Mouse (Mus musculus) heart, embryonic 12.5 days (tissue): ENCODE measurements around the gene Slc24a2. TPM values are rescaled to one million over a fixed set of nuclear protein-coding genes. Genes with fewer than 3 reads are reported as not detected.

Source experiments
- ATAC-seq: fragments of 200-750 bp; cut with Nextera tagmentation; 2 replicates; pipeline ENCODE4 v1.8.0; 2017; ENCODE audit warnings: moderate TSS enrichment, moderate library complexity; ENCODE audit not compliant: insufficient number of reproducible peaks, low FRiP score
- H3K27ac ChIP-seq: fragments of 300-500 bp; sonication (generic); 2 replicates; pipeline ENCODE4 v1.5.1; 2016; ENCODE audit warnings: mild to moderate bottlenecking, moderate library complexity; ENCODE audit not compliant: poor library complexity, severe bottlenecking
- H3K27me3 ChIP-seq: fragments of 300-500 bp; sonication (generic); replicated peaks from 2 replicates; pipeline ENCODE4 v1.6.1; 2016; ENCODE audit warnings: mild to moderate bottlenecking, moderate library complexity
- H3K36me3 ChIP-seq: fragments of 300-500 bp; sonication (generic); 2 replicates; pipeline ENCODE4 v1.6.1; 2016; ENCODE audit warnings: mild to moderate bottlenecking, moderate library complexity
- H3K4me1 ChIP-seq: fragments of 300-500 bp; sonication (generic); replicated peaks from 2 replicates; pipeline ENCODE4 v1.6.1; 2016; ENCODE audit warnings: mild to moderate bottlenecking
- H3K4me2 ChIP-seq: fragments of 300-500 bp; sonication (generic); 2 replicates; pipeline ENCODE4 v1.6.1; 2016; ENCODE audit warnings: mild to moderate bottlenecking, moderate library complexity
- H3K4me3 ChIP-seq: fragments of 300-500 bp; sonication (generic); 2 replicates; pipeline ENCODE4 v1.5.1; 2016; ENCODE audit warnings: mild to moderate bottlenecking
- H3K9ac ChIP-seq: fragments of 300-500 bp; sonication (generic); 2 replicates; pipeline ENCODE4 v1.6.1; 2016; ENCODE audit warnings: mild to moderate bottlenecking, moderate library complexity
- H3K9me3 ChIP-seq: fragments of 300-500 bp; sonication (generic); replicated peaks from 2 replicates; pipeline ENCODE4 v1.6.1; 2016; ENCODE audit warnings: mild to moderate bottlenecking, moderate library complexity
- WGBS: fragments of 180-500 bp; shearing (Covaris S2); methylation state at CpG from one replicate; pipeline ENCODE4 v1.1.7; 2016; 5-methylcytosine and 5-hydroxymethylcytosine counted together
- polyA plus RNA-seq: library from polyadenylated mRNA; unstranded; fragments of >200 nt; fragmentation: Nextera tagmentation; extraction: Ambion mirVana; gene quantifications from 2 replicates; pipeline ENCODE4 v1.2.1, GENCODE M21; 2016

Slc24a2 gene
- polyA plus RNA-seq, 1 experiment from 2014 or later: 7.1 TPM

DNA sequence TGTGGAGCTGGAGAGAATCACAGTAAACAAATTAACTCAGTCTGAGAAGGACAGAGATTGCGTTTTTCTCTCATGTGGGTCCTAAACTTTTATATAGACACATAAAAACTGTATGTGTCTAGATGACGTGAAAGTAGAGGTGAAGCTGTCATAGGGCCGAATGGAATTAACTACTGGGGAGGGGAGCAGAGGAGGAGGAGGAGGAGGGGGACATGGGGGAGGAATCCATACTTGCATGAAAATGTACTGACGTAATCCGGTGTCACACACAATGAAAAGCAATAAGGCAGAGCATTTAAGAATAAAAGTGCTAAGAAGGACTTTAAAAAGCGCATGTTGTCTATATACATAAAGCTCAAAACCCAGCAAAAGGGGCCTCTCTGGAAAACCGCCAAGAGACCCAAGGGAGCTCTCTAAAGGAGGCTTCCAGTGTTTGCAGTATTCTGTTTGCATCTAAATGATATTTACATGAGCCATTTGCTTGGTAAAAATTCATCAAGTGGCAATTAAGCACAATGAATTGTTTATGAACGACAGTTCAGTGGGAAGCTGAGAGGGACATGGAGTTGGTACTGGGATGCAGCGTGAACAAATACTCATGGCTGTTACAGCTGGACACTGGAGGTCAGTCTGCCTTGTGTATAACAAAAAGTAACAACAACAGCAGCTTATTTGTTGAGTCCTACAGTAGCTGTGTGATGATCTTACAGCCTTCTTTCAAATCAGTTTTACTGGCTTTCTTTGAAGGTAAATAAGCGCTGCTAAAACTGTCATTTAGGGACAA lies 45.9 kb downstream of the Slc24a2 start:
- ATAC-seq: no peak
- no peak overlapping the region for H3K4me2 ChIP-seq

DNA sequence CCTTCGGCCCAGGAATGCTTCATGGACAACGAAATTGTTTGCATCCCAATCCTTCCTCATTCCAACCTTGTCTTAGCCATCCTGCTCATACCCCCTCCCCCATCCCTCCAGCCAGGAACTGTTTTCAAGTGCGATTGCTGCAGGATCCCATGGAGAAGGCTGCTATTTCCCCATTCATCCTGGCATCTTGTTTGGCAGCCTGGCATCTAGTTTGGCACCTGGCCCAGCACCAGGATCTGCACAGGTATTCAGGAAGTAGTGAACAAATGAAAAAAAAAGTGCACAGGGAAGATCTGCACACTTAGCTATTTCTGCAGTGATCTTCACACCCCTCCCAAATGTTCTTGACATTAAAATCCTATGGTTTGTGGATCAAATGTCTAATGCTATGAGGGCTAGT lies 53.2 kb downstream of the Slc24a2 start:
- Histone ChIP-seq H3K4me3 (no peak overlapping the region), H3K36me3 (no peaks in the 10 kb centered on the region), H3K4me1 (no peaks in the 10 kb centered on the region), H3K9me3 (no peaks in the 10 kb centered on the region), H3K4me2 (no peak overlapping the region), H3K9ac (no peak overlapping the region), H3K27me3 (no peaks in the 10 kb centered on the region), H3K27ac (no peak overlapping the region)
- ATAC-seq: no peak
- WGBS: 60% methylated on average over 3 of the region's 3 CpGs

More for the DNA sequence above, 45.9 kb downstream of the Slc24a2 start:
- Histone ChIP-seq H3K9me3 (no peaks in the 10 kb centered on the region), H3K27me3 (no peaks in the 10 kb centered on the region), H3K4me3 (no peak overlapping the region), H3K4me1 (peaks cover 12% of the 10 kb centered on the region), H3K27ac (no peak overlapping the region), H3K9ac (no peak overlapping the region), H3K36me3 (no peaks in the 10 kb centered on the region)
- 79% methylated on average over 10 of the region's 10 CpGs for WGBS

DNA sequence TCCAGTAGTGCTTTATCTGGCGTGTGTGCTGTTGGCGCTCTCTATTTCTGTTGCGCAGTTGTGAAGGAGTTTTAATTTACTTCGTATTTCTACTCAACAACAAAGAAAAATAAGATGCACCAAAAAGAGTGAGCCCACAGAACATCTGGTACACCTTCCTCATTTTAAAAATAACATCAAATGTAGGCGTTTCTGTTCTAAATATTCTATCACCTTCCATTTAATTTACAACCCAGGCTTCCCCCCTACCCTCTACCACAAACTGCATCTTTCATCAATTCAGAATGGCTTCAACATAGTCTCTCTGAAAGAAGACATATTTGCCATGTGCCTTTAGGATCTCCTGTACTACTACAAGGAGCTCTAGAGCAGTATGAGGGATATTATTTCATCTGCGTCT lies 66.3 kb downstream of the Slc24a2 start:
- Histone ChIP-seq H3K27me3 (no peaks in the 10 kb centered on the region), H3K9me3 (no peaks in the 10 kb centered on the region), H3K4me1 (0 out of 2 replicates have a peak, but pooled peaks cover 3% of the 10 kb centered on the region), H3K4me3 (no peak overlapping the region), H3K36me3 (no peaks in the 10 kb centered on the region), H3K9ac (no peak overlapping the region), H3K4me2 (no peak overlapping the region), H3K27ac (no peak overlapping the region)
- no peak for ATAC-seq
- WGBS: 86% methylated on average over 6 of the region's 6 CpGs

DNA sequence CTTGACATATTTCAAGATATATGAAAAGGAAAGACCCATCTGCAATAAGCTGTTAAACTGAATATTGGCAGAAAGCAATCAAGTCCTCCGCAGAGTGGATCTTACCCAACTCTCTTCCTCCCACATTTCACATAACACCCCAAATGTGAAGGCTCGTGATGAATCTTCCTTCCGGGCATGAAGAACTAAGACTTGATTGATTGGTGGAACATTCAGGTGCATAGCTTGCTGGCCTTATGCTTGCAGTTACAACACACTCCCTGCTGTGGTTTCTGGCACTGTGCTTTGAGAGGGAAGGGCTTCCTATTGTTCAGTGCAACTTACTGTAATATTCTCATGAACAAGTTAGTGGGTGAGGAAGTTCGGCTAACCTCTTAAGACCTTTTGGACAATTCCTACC lies 72.2 kb downstream of the Slc24a2 start:
- WGBS: 84% methylated on average over 4 of the region's 4 CpGs
- no peaks in the 10 kb centered on the region for H3K36me3 ChIP-seq
- peaks cover 11% of the 10 kb centered on the region for H3K4me1 ChIP-seq
- H3K27ac ChIP-seq: no peak overlapping the region
- no peak overlapping the region for H3K4me2 ChIP-seq
- H3K9me3 ChIP-seq: no peaks in the 10 kb centered on the region
- no peak overlapping the region for H3K4me3 ChIP-seq
- no peak overlapping the region for H3K9ac ChIP-seq
- H3K27me3 ChIP-seq: no peaks in the 10 kb centered on the region
- ATAC-seq: no peak

DNA sequence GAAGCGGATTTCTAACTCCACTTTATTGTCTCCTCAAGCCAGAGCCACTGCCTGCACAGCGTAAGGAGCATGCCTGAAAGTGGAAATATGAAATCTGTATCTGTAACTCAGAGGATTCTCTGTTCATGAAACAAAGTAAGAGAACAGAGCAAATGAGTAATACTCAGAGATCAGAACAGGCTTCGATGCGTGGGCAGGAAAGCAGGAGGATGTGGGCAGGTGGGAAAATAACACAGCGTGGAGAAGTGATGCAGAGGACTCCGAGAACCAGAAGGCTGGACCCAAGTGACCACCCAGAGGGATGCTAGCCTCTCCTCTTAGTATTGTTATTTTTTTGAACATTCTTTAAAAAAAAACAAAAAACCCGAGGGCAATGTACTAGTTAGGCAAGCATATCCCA lies 78.3 kb downstream of the Slc24a2 start:
- Histone ChIP-seq H3K36me3 (no peaks in the 10 kb centered on the region), H3K27ac (no peak overlapping the region), H3K4me2 (no peak overlapping the region), H3K27me3 (no peaks in the 10 kb centered on the region), H3K4me3 (no peak overlapping the region), H3K9me3 (no peaks in the 10 kb centered on the region), H3K9ac (no peak overlapping the region), H3K4me1 (peaks cover 34% of the 10 kb centered on the region)
- WGBS: 79% methylated on average over 7 of the region's 7 CpGs
- ATAC-seq: no peak

- H3K27me3 ChIP-seq: no peaks in the 10 kb centered on the region
- H3K4me1 ChIP-seq: peaks cover 34% of the 10 kb centered on the region
- H3K9ac ChIP-seq: peak overlapping the region; percentile 44; the same call in 1 of the 2 replicates
- peak; percentile 61; the same call in 1 of the 2 replicates for ATAC-seq
- H3K4me2 ChIP-seq: no peak overlapping the region
- peak overlapping the region; percentile 78 for H3K27ac ChIP-seq
- no peaks in the 10 kb centered on the region for H3K36me3 ChIP-seq
- 40% methylated on average over 2 of the region's 2 CpGs for WGBS
- H3K4me3 ChIP-seq: no peak overlapping the region
- no peaks in the 10 kb centered on the region for H3K9me3 ChIP-seq
Measured at GRCm38 (mm10) chr4:87149584-87149983, 80.7 kb downstream of the Slc24a2 start.

GRCm38 (mm10) chr4:87141590-87142365 lies 88.5 kb downstream of the Slc24a2 start:
- Histone ChIP-seq H3K4me3 (no peak overlapping the region), H3K4me1 (peaks cover 27% of the 10 kb centered on the region), H3K36me3 (no peaks in the 10 kb centered on the region), H3K27ac (peak overlapping the region; percentile 39; the same call in 1 of the 2 replicates), H3K4me2 (0 out of 2 replicates have a peak overlapping the region, but pooled peaks have one; percentile 1), H3K27me3 (no peaks in the 10 kb centered on the region), H3K9ac (no peak overlapping the region), H3K9me3 (no peaks in the 10 kb centered on the region)
- 28% methylated on average over 12 of the region's 12 CpGs for WGBS
- ATAC-seq: no peak; the same call in 1 of the 2 replicates

- ATAC-seq: no peak
- no peaks in the 10 kb centered on the region for H3K27me3 ChIP-seq
- H3K4me1 ChIP-seq: peaks cover 27% of the 10 kb centered on the region
- no peak overlapping the region for H3K4me3 ChIP-seq
- no peaks in the 10 kb centered on the region for H3K9me3 ChIP-seq
- no peak overlapping the region for H3K9ac ChIP-seq
- H3K4me2 ChIP-seq: no peak overlapping the region
- H3K36me3 ChIP-seq: no peaks in the 10 kb centered on the region
- WGBS: 68% methylated on average over 3 of the region's 3 CpGs
- H3K27ac ChIP-seq: peak overlapping the region; percentile 39; the same call in 1 of the 2 replicates
Measured at GRCm38 (mm10) chr4:87140901-87141300, 89.4 kb downstream of the Slc24a2 start.

DNA sequence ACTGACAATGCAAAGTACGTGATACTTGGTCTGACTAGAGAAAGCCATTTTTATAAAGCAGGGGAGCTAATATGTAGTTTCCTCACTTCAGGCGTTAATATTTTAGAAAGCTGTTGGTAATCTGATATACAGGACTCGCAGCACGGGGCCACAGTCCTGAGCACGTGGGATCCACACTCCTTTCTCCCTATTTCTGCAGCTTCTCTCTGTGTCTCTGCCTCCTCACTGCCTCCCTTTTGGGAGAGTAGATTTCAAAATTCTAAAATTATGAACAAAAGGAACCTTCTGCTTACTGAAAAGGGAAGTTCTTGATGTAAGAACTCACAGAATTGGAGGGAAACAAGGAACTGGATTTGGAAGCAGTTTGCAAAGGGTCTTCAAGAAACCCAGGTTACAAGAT lies 97.8 kb downstream of the Slc24a2 start:
- Histone ChIP-seq H3K4me3 (no peak overlapping the region), H3K27ac (no peak overlapping the region), H3K4me1 (no peaks in the 10 kb centered on the region), H3K9ac (no peak overlapping the region), H3K36me3 (no peaks in the 10 kb centered on the region), H3K27me3 (no peaks in the 10 kb centered on the region), H3K4me2 (no peak overlapping the region), H3K9me3 (no peaks in the 10 kb centered on the region)
- 78% methylated on average over 5 of the region's 5 CpGs for WGBS
- no peak for ATAC-seq

GRCm38 (mm10) chr4:87126756-87127155 lies 103.5 kb downstream of the Slc24a2 start:
- WGBS: 33% methylated on average over 4 of the region's 4 CpGs

GRCm38 (mm10) chr4:87119758-87120157 lies 110.5 kb downstream of the Slc24a2 start:
- ATAC-seq: no peak
- no peak overlapping the region for H3K9ac ChIP-seq
- H3K27me3 ChIP-seq: no peaks in the 10 kb centered on the region
- H3K4me2 ChIP-seq: no peak overlapping the region
- H3K9me3 ChIP-seq: no peaks in the 10 kb centered on the region
- no peaks in the 10 kb centered on the region for H3K36me3 ChIP-seq
- no peak overlapping the region for H3K4me3 ChIP-seq
- H3K27ac ChIP-seq: no peak overlapping the region
- H3K4me1 ChIP-seq: peaks cover 13% of the 10 kb centered on the region
- 43% methylated on average over 4 of the region's 4 CpGs for WGBS

More at GRCm38 (mm10) chr4:87126756-87127155, 103.5 kb downstream of the Slc24a2 start:
- Histone ChIP-seq H3K36me3 (no peaks in the 10 kb centered on the region), H3K27ac (no peak overlapping the region), H3K4me3 (no peak overlapping the region), H3K4me1 (peaks cover 12% of the 10 kb centered on the region; the same call in 1 of the 2 replicates), H3K9me3 (no peaks in the 10 kb centered on the region), H3K4me2 (no peak overlapping the region), H3K9ac (no peak overlapping the region), H3K27me3 (no peaks in the 10 kb centered on the region)
- ATAC-seq: no peak
